Mouse (Mus musculus) frontal cortex, postnatal 36 days (tissue): ENCODE measurements at regions not wholly inside any gene's neighbourhood (a gene's known extent, or its start where the extent isn't known, plus 50 kb on each side); places are given as distances from the start of the nearest gene placed in this dataset.

Source experiments
- DNase-seq, 2 experiments: peaks; one replicate each; pipeline ENCODE4 v3.0.0; 2022; ENCODE audit warnings: low spot score in 2 of 2

GRCm38 (mm10) chr14:76822766-76823325, 213.7 kb upstream of the Ccdc122 start:
- DNase-seq, result no peak

GRCm38 (mm10) chr14:76821892-76822291, 214.7 kb upstream of the Ccdc122 start:
- DNase-seq, result no peak

GRCm38 (mm10) chr14:76821484-76821883, 215.1 kb upstream of the Ccdc122 start:
- no peak for DNase-seq

DNA sequence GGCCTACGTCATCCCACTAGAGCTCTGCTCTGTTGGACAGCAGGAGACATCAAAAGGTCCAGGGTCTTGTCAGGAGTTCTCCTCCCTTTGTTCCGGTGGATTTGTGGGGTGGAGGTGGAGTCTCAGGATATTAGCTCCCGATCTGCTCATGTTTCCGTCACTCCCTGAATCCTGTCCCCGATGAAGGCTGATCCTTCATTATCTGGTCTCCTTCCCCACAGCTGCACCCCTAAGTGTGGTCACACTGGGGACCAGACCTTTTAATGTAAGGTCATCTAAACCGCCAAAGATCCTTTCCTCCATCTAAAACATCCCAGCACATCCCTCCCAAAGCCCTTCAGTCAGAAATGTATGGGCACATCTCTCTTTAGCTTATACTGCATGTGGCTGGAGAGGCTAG, 215.6 kb upstream of the Ccdc122 start:
- no peak for DNase-seq

GRCm38 (mm10) chr14:76819690-76820089, 216.9 kb upstream of the Ccdc122 start:
- DNase-seq, result peak; percentile 78 to 90

DNA sequence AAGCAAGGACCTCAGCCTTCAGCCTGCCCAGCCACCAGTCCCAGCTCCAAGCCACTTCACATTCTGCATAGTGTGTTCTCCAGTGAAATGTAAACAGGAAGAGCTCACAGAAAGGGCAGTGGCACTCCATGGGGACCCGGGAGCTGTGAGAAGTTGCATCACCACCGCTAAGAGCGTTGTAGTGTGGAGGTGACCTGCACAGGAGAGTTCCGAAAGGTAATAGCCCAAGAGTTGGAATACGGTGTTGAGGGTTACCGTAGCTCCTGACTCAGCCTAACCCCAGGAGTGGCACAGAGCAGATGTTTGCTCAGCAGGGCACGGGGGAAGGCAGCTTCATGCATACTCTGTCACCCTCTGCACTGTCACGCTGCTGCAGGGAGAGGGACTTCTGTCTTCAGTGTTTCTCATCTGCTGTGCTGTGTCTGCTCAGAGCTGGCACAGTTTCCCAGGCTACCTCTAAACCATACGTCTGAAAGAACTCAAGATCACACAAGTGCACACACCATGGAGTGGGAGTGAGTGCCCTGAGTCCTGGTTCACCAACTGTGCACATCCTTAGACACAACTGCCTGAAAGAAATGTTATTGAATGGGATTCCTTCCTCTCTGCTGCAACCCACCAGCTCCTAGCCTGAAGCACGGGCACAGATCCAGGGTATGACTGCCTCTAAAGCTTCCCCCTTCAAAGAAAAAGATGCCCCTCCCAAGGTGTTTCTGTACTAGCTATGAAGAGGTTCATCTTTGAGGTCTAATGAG, 218.1 kb upstream of the Ccdc122 start:
- no peak for DNase-seq

GRCm38 (mm10) chr14:76817189-76817772, 219.3 kb upstream of the Ccdc122 start:
- DNase-seq, result no peak

DNA sequence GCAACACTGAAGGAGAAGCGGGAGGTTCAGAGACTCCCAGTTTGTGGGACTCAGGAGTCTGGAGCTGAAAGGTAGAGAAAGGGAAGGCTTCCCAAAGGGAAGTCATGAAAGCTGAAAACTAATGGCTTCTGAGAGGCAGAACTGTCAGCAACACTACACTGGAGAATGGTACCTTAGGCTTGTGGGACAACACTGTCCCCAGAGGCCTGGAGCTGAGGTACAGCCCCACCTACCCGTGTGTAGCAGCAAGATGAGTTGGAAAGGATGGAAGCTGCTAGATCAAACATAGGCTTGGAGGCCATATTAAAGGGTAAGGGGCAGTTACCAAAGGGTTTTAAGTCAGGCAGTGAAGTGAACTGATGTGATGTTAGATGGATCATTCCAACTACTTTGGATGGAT, 219.9 kb upstream of the Ccdc122 start:
- DNase-seq, result no peak

GRCm38 (mm10) chr14:76812155-76812875, 224.3 kb upstream of the Ccdc122 start:
- no peak for DNase-seq

DNA sequence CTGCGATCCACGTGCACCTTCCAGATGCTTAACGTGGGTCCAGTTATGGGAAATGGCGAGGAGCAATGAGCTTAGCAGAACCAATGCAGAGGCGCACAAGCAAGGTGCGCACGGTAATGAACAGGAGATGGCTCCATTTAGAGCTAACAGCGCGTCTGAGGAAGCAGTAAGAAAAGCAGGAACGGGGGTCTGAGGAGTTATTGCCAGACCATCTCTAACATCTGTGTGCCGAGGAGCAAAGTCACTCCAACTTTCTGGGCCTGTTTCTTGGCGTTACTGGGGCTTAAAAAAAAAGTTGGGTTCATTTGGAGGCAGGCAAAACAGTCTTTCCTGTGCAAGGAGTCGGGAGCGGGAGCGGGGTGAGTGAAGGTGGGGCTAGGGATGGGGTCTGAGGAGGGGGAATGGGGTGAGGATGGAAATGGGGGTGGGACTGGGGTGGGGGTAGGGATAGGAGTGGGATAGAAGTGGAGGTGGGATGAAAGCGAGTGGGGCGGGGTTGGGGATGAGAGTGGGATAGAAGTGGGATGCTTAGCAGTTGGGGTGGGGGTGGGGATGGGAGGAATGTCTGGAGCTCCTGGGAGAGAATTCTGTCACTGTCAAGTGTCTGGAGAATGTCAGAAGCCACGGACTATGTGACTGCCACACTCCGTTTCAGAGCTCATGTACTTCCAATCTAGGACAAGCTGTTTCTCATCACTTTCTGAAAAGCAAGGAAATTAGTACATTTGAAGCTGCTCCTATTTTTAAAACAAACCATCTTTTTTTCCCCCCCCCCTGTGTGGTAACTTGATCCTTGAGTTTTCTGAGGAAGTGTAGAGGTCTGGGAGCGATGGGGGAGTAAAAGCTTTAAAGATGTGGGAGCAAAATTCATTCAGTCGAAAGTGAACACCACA, 225.6 kb upstream of the Ccdc122 start:
- no peak for DNase-seq

DNA sequence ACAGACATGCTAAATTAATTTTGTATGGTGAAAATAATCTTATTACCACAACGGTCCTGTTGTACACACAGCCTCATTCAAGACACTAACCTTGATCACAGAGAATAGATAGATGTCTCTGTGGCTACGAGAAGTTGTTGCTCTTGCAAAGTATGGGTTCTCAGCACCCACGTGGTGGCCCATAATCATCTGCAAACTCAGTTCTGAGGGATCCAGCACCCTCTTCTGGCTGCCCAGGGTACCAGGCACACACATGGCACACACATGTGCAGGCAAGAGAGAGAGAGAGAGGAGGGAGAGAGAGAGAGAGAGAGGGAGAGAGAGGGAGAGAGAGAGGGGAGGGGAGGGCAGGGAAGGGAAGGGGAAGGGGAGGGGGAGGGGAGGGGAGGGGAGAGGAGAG, 226.5 kb upstream of the Ccdc122 start:
- DNase-seq, result no peak

- no peak for DNase-seq
These were observed 227.2 kb upstream of the Ccdc122 start for GRCm38 (mm10) chr14:76809411-76809810.

- DNase-seq, result no peak
These were observed 231.3 kb upstream of the Ccdc122 start for GRCm38 (mm10) chr14:76805151-76805785.

GRCm38 (mm10) chr14:76804447-76805150, 232.0 kb upstream of the Ccdc122 start:
- DNase-seq, result no peak

DNA sequence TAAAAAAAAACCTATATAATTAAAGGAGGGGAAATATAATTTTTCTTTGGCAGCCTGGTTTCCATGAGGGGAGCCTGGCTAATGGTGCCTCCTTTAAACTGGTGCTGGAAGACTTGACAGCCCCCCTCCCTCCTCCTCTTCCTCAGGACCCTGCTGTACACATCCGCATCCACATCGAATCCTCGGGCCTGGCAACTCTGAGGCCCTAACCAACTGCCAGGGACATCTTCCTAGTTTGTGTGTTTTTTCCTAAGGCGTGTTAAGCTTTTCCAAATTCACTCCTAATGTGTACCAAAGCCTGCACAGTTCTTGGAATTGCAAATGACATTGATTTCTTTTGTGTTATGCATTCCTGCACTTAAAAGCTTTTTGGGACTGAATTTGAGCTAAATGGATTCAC, 236.4 kb upstream of the Ccdc122 start:
- no peak for DNase-seq

GRCm38 (mm10) chr14:76799741-76800140, 236.8 kb upstream of the Ccdc122 start:
- no peak for DNase-seq

DNA sequence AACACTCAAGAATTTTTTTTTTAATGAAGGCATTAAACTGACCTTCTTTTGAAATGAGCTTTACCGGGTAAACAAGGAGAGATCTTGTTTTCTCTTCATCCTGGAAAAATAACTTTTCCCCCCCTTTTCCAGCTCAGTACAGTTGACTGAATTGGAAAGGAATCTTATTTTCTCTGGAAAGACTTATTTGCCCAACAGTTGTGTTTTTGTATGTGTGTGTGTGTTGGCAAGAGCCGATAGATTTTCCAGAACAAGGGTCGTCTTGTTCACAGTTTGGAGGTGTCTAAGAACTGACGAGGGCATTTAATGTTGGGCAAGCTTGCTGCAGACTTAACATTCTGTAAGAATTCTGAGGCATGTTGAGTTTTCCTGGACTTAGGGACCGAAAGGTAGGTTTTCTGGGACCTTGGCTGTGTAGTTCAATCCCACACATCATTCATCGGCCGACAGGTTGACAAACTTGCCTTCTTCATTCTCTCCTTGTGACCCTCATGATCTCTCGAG, 237.6 kb upstream of the Ccdc122 start:
- DNase-seq, result no peak

DNA sequence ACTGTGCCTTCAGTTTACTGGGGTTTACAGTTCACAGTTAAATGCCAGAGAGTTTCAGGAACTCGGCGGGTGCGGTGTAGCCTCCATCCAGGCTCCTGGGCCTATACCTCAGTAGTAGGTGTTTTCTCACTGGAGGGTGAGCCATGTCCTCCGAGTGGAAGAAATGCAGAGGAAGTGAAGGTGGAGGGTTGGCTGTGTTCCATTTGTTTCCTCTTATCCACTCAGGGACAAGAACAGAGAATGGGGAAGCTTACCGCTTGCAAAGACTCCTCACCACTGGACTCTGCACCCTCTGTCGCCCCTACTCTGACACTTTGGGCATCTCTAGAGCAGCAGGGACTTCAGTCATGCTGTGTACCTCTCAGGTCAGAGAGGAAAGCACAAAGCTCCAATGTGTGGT, 238.1 kb upstream of the Ccdc122 start:
- DNase-seq, result no peak

GRCm38 (mm10) chr14:76797518-76797917, 239.1 kb upstream of the Ccdc122 start:
- DNase-seq, result no peak
